Comparison of ENCODE assay signal across 8 mouse cellular contexts in genomic region chr9:20544070-20544821, GRCm38 (mm10). TPM values are rescaled to one million over a fixed set of nuclear protein-coding genes. Genes with fewer than 3 reads are reported as not detected.
DNase-seq lines count a peak whose midpoint lies in the region; ATAC-seq and TF ChIP-seq lines count a peak whose summit lies in the region.

No protein-coding gene starts in this region.

- peak overlapping the region; percentile 91 for H3K27ac ChIP-seq in hindbrain, embryonic 14.5 days
- H3K27ac ChIP-seq in lung, postnatal 0 days (ENCODE audit: low read length) = peak overlapping the region; percentile 90
- H3K27ac ChIP-seq in thymus, adult 2 months (ENCODE audit: control insufficient read depth, insufficient read depth, low read length) = peak overlapping the region; percentile 7; the same call in 1 of the 2 replicates

- H3K9me3 ChIP-seq in hindbrain, embryonic 14.5 days (ENCODE audit: control insufficient read depth, low read length) = no peaks in the 10 kb centered on the region
- no peaks in the 10 kb centered on the region for H3K9me3 ChIP-seq in lung, postnatal 0 days (ENCODE audit: low read length)

- peak overlapping the region; percentile 67 for H3K9ac ChIP-seq in hindbrain, embryonic 14.5 days
- peak overlapping the region; percentile 35 for H3K9ac ChIP-seq in lung, postnatal 0 days (replicated peaks; ENCODE audit: low read depth)

- H3K4me1 ChIP-seq in hindbrain, embryonic 14.5 days (replicated peaks; ENCODE audit: control insufficient read depth, insufficient read depth, low read length) = peaks cover 9% of the 10 kb centered on the region; the same call in 1 of the 2 replicates
- H3K4me1 ChIP-seq in lung, postnatal 0 days (ENCODE audit: insufficient read depth, low read depth, low read length) = no peaks in the 10 kb centered on the region
- peaks cover 9% of the 10 kb centered on the region for H3K4me1 ChIP-seq in thymus, adult 2 months (replicated peaks; ENCODE audit: control insufficient read depth, insufficient read depth, low read length)

- peak overlapping the region; percentile 37 for H3K4me3 ChIP-seq in hindbrain, embryonic 14.5 days (replicated peaks; ENCODE audit: low read length)
- peak overlapping the region; percentile 38 for H3K4me3 ChIP-seq in lung, postnatal 0 days (ENCODE audit: low read depth, low read length)
- H3K4me3 ChIP-seq in thymus, adult 2 months (ENCODE audit: control insufficient read depth, insufficient read depth, low read length) = peak overlapping the region; percentile 45

- no peak; the same call in 1 of the 2 replicates for TF ChIP-seq EP300 in lung, postnatal 0 days (IDR thresholded peaks at IDR 0.05)

- DNase-seq in Muller cell, postnatal 12 days (ENCODE audit: inconsistent ontology term) = peak; percentile 82
- DNase-seq in cerebellum, postnatal 25 days = peak; percentile 83 to 89
- peak; percentile 76 for DNase-seq in gastrocnemius, adult 18-20 months (ENCODE audit: low spot score)
- peak; percentile 81 for DNase-seq in hindbrain, embryonic 14.5 days (ENCODE audit: low spot score)
- DNase-seq in layer of hippocampus, postnatal 14 days (ENCODE audit: low spot score in 2 of 2) = peak; percentile 77 to 80
- peak; percentile 96 for DNase-seq in lung, postnatal 0 days (ENCODE audit: low spot score)
- DNase-seq in ovary, postnatal 10 days (ENCODE audit: low spot score) = peak; percentile 74
- DNase-seq in thymus, adult 2 months = peak; percentile 67

- no peaks in the 10 kb centered on the region for H3K27me3 ChIP-seq in hindbrain, embryonic 14.5 days (ENCODE audit: control insufficient read depth, insufficient read depth, low read length)
- no peaks in the 10 kb centered on the region for H3K27me3 ChIP-seq in lung, postnatal 0 days (replicated peaks; ENCODE audit: insufficient read depth, low read length)
- H3K27me3 ChIP-seq in thymus, adult 2 months (ENCODE audit: control insufficient read depth, insufficient read depth, low read length) = no peaks in the 10 kb centered on the region; the same call in 1 of the 2 replicates

- 2% methylated on average over 43 of the region's 43 CpGs for WGBS in hindbrain, embryonic 14.5 days
- WGBS in lung, postnatal 0 days = 4% methylated on average over 41 of the region's 43 CpGs
- WGBS in thymus, adult 2 months = 19% methylated on average over 43 of the region's 43 CpGs

- peak overlapping the region; percentile 80 for H3K4me2 ChIP-seq in hindbrain, embryonic 14.5 days (replicated peaks)
- H3K4me2 ChIP-seq in lung, postnatal 0 days (replicated peaks; ENCODE audit: low read depth, low read length) = peak overlapping the region; percentile 57

- peak; percentile 31; the same call in 1 of the 2 replicates for TF ChIP-seq POLR2A in thymus, adult 2 months (IDR thresholded peaks at IDR 0.05; ENCODE audit: control insufficient read depth, extremely low read depth, insufficient read depth, low read length, poor library complexity)

- peak; percentile 96 for ATAC-seq in hindbrain, embryonic 14.5 days (ENCODE audit: low FRiP score)
- ATAC-seq in lung, postnatal 0 days = peak; percentile 96

- TF ChIP-seq CTCF in lung, postnatal 0 days (IDR thresholded peaks at IDR 0.05) = peak; percentile 33; the same call in 1 of the 2 replicates
- TF ChIP-seq CTCF in thymus, adult 2 months (IDR thresholded peaks at IDR 0.05; ENCODE audit: borderline replicate concordance, control insufficient read depth, extremely low read depth, insufficient read depth, low read length, poor library complexity) = peak; percentile 46; the same call in 1 of the 2 replicates

- no peaks in the 10 kb centered on the region for H3K36me3 ChIP-seq in hindbrain, embryonic 14.5 days (replicated peaks; ENCODE audit: control insufficient read depth, insufficient read depth)
- no peaks in the 10 kb centered on the region for H3K36me3 ChIP-seq in lung, postnatal 0 days (ENCODE audit: insufficient read depth, low read length)
- H3K36me3 ChIP-seq in thymus, adult 2 months (ENCODE audit: control insufficient read depth, insufficient read depth, low read length) = no peaks in the 10 kb centered on the region

RNA-seq across cellular contexts. Expression of gene Zfp266, which starts 23.0 kb away (rescaled TPM):
- 10 to 100 TPM; 15.6 to 15.8 TPM for total RNA-seq in gastrocnemius, adult 18-20 months (2021)
- 90.6 and 92.2 TPM in 2 replicates for polyA plus RNA-seq in hindbrain, embryonic 14.5 days (2014; fragmentation: Nextera tagmentation; extraction: Ambion mirVana)
- 10 to 100 TPM; 55.8 to 56.1 TPM for total RNA-seq in layer of hippocampus, postnatal 14 days (2021)
- polyA plus RNA-seq in lung, postnatal 0 days (2015; fragmentation: Nextera tagmentation; extraction: Ambion mirVana) = 63.8 and 73.4 TPM in 2 replicates
- 11.4 and 12.1 TPM in 2 replicates for polyA plus RNA-seq in thymus, adult 2 months (2012; rRNA removed)

RNA-seq across cellular contexts. Expression of gene Zfp846, which starts 36.8 kb away (rescaled TPM):
- total RNA-seq in gastrocnemius, adult 18-20 months (2021) = 1 to 10 TPM; 1.7 to 2.3 TPM
- 43.0 and 44.7 TPM in 2 replicates for polyA plus RNA-seq in hindbrain, embryonic 14.5 days (2014; fragmentation: Nextera tagmentation; extraction: Ambion mirVana)
- total RNA-seq in layer of hippocampus, postnatal 14 days (2021) = 10 to 100 TPM; 20.6 to 22.8 TPM
- 10.9 and 12.2 TPM in 2 replicates for polyA plus RNA-seq in lung, postnatal 0 days (2015; fragmentation: Nextera tagmentation; extraction: Ambion mirVana)
- polyA plus RNA-seq in thymus, adult 2 months (2012; rRNA removed) = 7.5 and 8.2 TPM in 2 replicates

RNA-seq across cellular contexts. Expression of gene Zfp426, which starts 51.7 kb away (rescaled TPM):
- 1 to 10 TPM; 7.2 to 7.5 TPM for total RNA-seq in gastrocnemius, adult 18-20 months (2021)
- 37.3 and 39.4 TPM in 2 replicates for polyA plus RNA-seq in hindbrain, embryonic 14.5 days (2014; fragmentation: Nextera tagmentation; extraction: Ambion mirVana)
- total RNA-seq in layer of hippocampus, postnatal 14 days (2021) = 10 to 100 TPM; 31.7 to 34.5 TPM
- 14.8 and 17.5 TPM in 2 replicates for polyA plus RNA-seq in lung, postnatal 0 days (2015; fragmentation: Nextera tagmentation; extraction: Ambion mirVana)
- 7.7 and 9.8 TPM in 2 replicates for polyA plus RNA-seq in thymus, adult 2 months (2012; rRNA removed)

Comparison
In these comparisons a context has a peak if more than half of its experiments do, and no peak if none do; other contexts are left out.
1. Peak in every context shown above with its lines: DNase-seq, ATAC-seq, H3K4me3 ChIP-seq and H3K27ac ChIP-seq.
2. H3K27ac ChIP-seq: peak in every context shown above with its lines; median percentile 91 in hindbrain, embryonic 14.5 days; 90 in lung, postnatal 0 days; 7 in thymus, adult 2 months.